Mouse (Mus musculus) thymus, adult 2 months (tissue): ENCODE measurements at regions not wholly inside any gene's neighbourhood (a gene's known extent, or its start where the extent isn't known, plus 50 kb on each side); places are given as distances from the start of the nearest gene placed in this dataset.

Experiments
- CTCF ChIP-seq: fragments of 200-500 bp; IDR thresholded peaks from 2 replicates; pipeline ENCODE4 v1.5.1; 2012; ENCODE audit warnings: mild to moderate bottlenecking, control low read depth, low read length, moderate library complexity, borderline replicate concordance; ENCODE audit not compliant: control insufficient read depth, poor library complexity, insufficient read depth; ENCODE audit errors: extremely low read depth
- POLR2A ChIP-seq: fragments of 200-500 bp; IDR thresholded peaks from 2 replicates; pipeline ENCODE4 v1.6.1; 2012; ENCODE audit warnings: mild to moderate bottlenecking, low read length, control low read depth, moderate library complexity; ENCODE audit not compliant: control insufficient read depth, poor library complexity, insufficient read depth; ENCODE audit errors: extremely low read depth

- no peak for TF ChIP-seq POLR2A
- TF ChIP-seq CTCF = no peak
These were observed 176.5 kb downstream of the Matn1 start for GRCm38 (mm10) chr4:131120680-131121079.
